Mouse (Mus musculus) frontal cortex, adult 2 months (tissue): ENCODE results near the gene Zfp385a. TPM values are rescaled to one million over a fixed set of nuclear protein-coding genes. Genes with fewer than 3 reads are reported as not detected.

ENCODE experiments used
- DNase-seq, 2 experiments: peaks; one replicate each; pipeline ENCODE4 v3.0.0; 2022; ENCODE audit warnings: low spot score in 1 of 2; ENCODE audit errors: extremely low spot score in 1 of 2
- polyA plus RNA-seq: library from polyadenylated mRNA; depleted of rRNA; stranded (reverse); fragments of >200 nt; gene quantifications from 2 replicates; pipeline ENCODE4 v1.2.3, GENCODE M21; 2012; rRNA removed

Zfp385a gene
- 46.3 and 46.5 TPM in 2 replicates for polyA plus RNA-seq

GRCm38 (mm10) chr15:103339961-103340337, at the start of gene Zfp385a:
TSS of gene Zfp385a (minus strand) at chr15:103340093.
- peak in 1 of 2 experiments; percentile 84 for DNase-seq

- DNase-seq: peak in 1 of 2 experiments; percentile 19
These were observed 48.8 kb upstream of the Zfp385a start for GRCm38 (mm10) chr15:103388556-103389145.

- no peak for DNase-seq
These were observed 44.0 kb upstream of the Zfp385a start for GRCm38 (mm10) chr15:103383771-103384488.

GRCm38 (mm10) chr15:103382795-103383406, 43.0 kb upstream of the Zfp385a start:
- DNase-seq: no peak

GRCm38 (mm10) chr15:103382075-103382474, 42.2 kb upstream of the Zfp385a start:
- no peak for DNase-seq

- DNase-seq: no peak
These were observed 38.9 kb upstream of the Zfp385a start for GRCm38 (mm10) chr15:103378665-103379356.

- DNase-seq: no peak
These were observed 38.1 kb upstream of the Zfp385a start for GRCm38 (mm10) chr15:103377752-103378664.

- no peak for DNase-seq
These were observed 37.0 kb upstream of the Zfp385a start for GRCm38 (mm10) chr15:103376837-103377269.

GRCm38 (mm10) chr15:103375112-103375800, 35.4 kb upstream of the Zfp385a start:
- DNase-seq: no peak

GRCm38 (mm10) chr15:103372461-103372860, 32.6 kb upstream of the Zfp385a start:
- DNase-seq: no peak

- DNase-seq: no peak
These were observed 31.8 kb upstream of the Zfp385a start for GRCm38 (mm10) chr15:103371741-103372140.

- no peak for DNase-seq
These were observed 31.3 kb upstream of the Zfp385a start for GRCm38 (mm10) chr15:103371208-103371607.

GRCm38 (mm10) chr15:103370462-103370861, 30.6 kb upstream of the Zfp385a start:
- DNase-seq: no peak

GRCm38 (mm10) chr15:103369123-103369522, 29.2 kb upstream of the Zfp385a start:
- peak in 1 of 2 experiments; percentile 72 for DNase-seq

- no peak for DNase-seq
These were observed 28.5 kb upstream of the Zfp385a start for GRCm38 (mm10) chr15:103368179-103368940.

GRCm38 (mm10) chr15:103366376-103367149, 26.7 kb upstream of the Zfp385a start, which contains the start of gene Itga5:
TSS of gene Itga5 (minus strand) at chr15:103366763.
- DNase-seq: no peak

- DNase-seq: no peak
These were observed 25.8 kb upstream of the Zfp385a start for GRCm38 (mm10) chr15:103365471-103366375.
